Mouse (Mus musculus) hindbrain, embryonic 12.5 days (tissue): ENCODE results near the gene Slc35c1. TPM values are rescaled to one million over a fixed set of nuclear protein-coding genes. Genes with fewer than 3 reads are reported as not detected.

Source experiments
- ATAC-seq: fragments of 200-750 bp; cut with Nextera tagmentation; 2 replicates; pipeline ENCODE4 v1.8.0; 2017; ENCODE audit warnings: moderate TSS enrichment; ENCODE audit not compliant: low FRiP score
- H3K27ac ChIP-seq: fragments of 300-500 bp; sonication (generic); 2 replicates; pipeline ENCODE4 v1.5.1; 2016; ENCODE audit warnings: mild to moderate bottlenecking
- H3K27me3 ChIP-seq: fragments of 300-500 bp; sonication (generic); 2 replicates; pipeline ENCODE4 v1.6.1; 2016; ENCODE audit warnings: mild to moderate bottlenecking
- H3K36me3 ChIP-seq: fragments of 300-500 bp; sonication (generic); 2 replicates; pipeline ENCODE4 v1.6.1; 2016; ENCODE audit warnings: mild to moderate bottlenecking
- H3K4me1 ChIP-seq: fragments of 300-500 bp; sonication (generic); 2 replicates; pipeline ENCODE4 v1.6.1; 2016
- H3K4me2 ChIP-seq: fragments of 300-500 bp; sonication (generic); replicated peaks from 2 replicates; pipeline ENCODE4 v1.6.1; 2016; ENCODE audit warnings: mild to moderate bottlenecking
- H3K4me3 ChIP-seq: fragments of 300-500 bp; sonication (generic); 2 replicates; pipeline ENCODE4 v1.5.1; 2016; ENCODE audit warnings: mild to moderate bottlenecking
- H3K9ac ChIP-seq: fragments of 300-500 bp; sonication (generic); 2 replicates; pipeline ENCODE4 v1.6.1; 2016; ENCODE audit warnings: mild to moderate bottlenecking, moderate library complexity
- H3K9me3 ChIP-seq: fragments of 300-500 bp; sonication (generic); replicated peaks from 2 replicates; pipeline ENCODE4 v1.6.1; 2016; ENCODE audit warnings: mild to moderate bottlenecking
- WGBS: fragments of 180-500 bp; shearing (Covaris S2); methylation state at CpG from one replicate; pipeline ENCODE4 v1.1.7; 2016; 5-methylcytosine and 5-hydroxymethylcytosine counted together
- polyA plus RNA-seq: library from polyadenylated mRNA; unstranded; fragments of >200 nt; fragmentation: Nextera tagmentation; extraction: Ambion mirVana; gene quantifications from 2 replicates; pipeline ENCODE4 v1.2.1, GENCODE M21; 2016

Gene Slc35c1
- polyA plus RNA-seq, 1 experiment from 2014 or later: 11.9 TPM

DNA sequence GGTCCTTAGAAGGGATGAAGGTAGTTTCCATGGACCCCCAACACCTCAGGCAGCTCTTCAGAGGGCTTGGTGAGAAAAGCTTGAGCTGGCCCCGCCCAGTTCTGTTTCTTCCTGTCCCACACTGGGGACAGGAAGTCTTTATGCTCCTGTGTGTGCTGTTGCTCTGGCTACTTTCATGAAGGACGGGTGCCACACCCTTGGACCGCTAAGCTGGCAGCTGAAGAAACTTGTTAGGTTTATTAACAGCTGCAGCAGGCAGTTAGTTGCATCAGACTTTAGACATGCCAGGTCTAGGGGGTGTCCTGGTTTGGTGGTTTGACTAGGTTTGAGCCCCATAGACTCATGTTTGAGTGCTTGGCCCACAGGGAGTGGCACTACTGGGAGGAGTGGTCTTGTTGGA, 4.4 kb upstream of the Slc35c1 start:
- Histone ChIP-seq H3K4me3 (no peak overlapping the region), H3K9me3 (no peaks in the 10 kb centered on the region), H3K36me3 (no peaks in the 10 kb centered on the region), H3K4me2 (no peak overlapping the region), H3K9ac (no peak overlapping the region), H3K4me1 (peaks cover 3% of the 10 kb centered on the region; the same call in 1 of the 2 replicates), H3K27ac (no peak overlapping the region), H3K27me3 (peaks cover 25% of the 10 kb centered on the region)
- no peak for ATAC-seq
- WGBS: 75% methylated on average over 3 of the region's 3 CpGs

DNA sequence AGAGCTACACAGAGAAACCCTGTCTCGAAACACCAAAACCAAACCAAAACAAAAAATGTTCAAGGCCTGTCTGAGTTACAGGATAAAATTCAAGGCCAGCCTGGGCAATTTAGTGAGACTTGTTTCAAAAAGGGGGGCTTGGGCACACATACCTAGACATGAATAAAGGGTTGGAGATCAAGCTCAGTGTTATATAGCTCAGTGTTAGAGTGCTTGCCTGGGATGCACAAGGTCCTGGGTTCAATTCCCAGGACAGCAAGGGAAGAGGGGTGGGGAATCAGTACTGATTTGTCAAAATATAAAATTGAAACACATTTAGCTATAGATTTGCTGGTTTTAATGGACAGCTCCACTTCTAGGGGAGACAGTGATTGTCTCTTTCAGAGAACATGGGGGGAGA, 877 bp upstream of the Slc35c1 start:
- Histone ChIP-seq H3K36me3 (no peaks in the 10 kb centered on the region), H3K4me3 (no peak overlapping the region), H3K9me3 (no peaks in the 10 kb centered on the region), H3K4me1 (peaks cover 32% of the 10 kb centered on the region), H3K9ac (no peak overlapping the region), H3K4me2 (no peak overlapping the region), H3K27ac (no peak overlapping the region), H3K27me3 (peaks cover 25% of the 10 kb centered on the region)
- ATAC-seq: no peak
- 83% methylated on average over 1 of the region's 1 CpGs for WGBS

DNA sequence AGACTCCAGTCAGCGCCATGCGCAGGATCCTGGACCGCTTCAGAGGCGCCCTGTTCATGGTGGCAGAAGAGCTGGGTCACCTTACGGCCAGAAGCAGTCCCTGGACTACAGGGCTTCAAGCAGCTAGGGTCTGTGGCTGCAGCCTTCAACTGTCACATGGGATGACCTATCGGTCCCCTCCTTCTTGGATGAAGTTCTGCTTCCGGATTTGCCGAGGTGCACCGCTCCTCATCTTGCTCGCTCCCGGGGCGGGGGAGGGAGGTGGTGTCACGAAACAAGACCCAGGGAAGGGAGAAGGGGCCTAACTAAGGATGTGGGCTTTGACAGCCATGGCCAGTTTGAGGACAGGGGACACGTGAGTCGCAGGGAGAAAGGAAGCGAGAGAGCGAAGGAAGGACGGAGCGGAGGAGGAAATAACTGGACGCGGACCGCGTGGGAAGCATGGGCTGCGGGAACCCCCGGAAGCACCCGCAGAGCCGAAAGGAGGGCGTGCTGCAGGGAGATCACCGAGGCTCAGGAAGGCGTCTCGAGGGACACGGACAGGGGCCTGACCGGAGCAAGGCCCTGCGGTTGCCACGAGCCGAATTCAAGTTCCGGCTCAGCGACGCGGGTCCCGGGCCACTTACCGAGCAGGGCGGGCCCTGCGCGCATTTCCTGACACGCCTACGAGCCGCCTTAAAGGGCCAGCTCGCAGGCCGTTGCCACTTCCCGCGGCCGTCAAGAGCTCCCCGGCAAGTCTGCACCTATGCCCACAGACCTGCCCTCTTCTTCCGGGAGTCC, 1.0 kb downstream of the Slc35c1 start:
- under 1% methylated on average over 55 of the region's 55 CpGs for WGBS
- Histone ChIP-seq H3K36me3 (peaks cover 3% of the 10 kb centered on the region; the same call in 1 of the 2 replicates), H3K9me3 (no peaks in the 10 kb centered on the region), H3K4me1 (peaks cover 32% of the 10 kb centered on the region), H3K27ac (0 out of 2 replicates have a peak overlapping the region, but pooled peaks have one; percentile 30), H3K9ac (peak overlapping the region; percentile 73), H3K4me2 (peak overlapping the region; percentile 97), H3K4me3 (peak overlapping the region; percentile 80), H3K27me3 (peaks cover 25% of the 10 kb centered on the region)
- peak; percentile 83 for ATAC-seq

DNA sequence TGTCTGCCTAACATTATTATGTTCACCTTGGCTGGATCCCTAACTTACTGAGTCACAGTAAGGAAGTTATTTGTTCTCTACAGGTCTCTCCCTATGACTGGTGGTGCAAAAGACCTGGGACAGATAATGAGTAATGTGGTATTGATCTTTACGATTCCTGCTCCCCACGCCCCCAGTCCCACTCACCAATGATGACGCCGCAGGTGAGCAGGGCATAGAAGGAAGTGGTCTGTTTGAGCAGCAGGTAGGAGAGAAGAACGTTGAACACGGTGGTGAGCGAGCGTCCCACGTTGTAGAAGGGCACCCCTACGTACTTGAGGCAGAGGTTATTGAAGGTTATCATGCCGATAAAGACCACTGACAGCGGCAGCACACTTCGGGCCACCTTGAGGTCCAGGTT, 1.9 kb downstream of the Slc35c1 start:
- no peak overlapping the region for H3K27ac ChIP-seq
- H3K9me3 ChIP-seq: no peaks in the 10 kb centered on the region
- H3K4me2 ChIP-seq: peak overlapping the region; percentile 97
- 72% methylated on average over 13 of the region's 13 CpGs for WGBS
- peak overlapping the region; percentile 73 for H3K9ac ChIP-seq
- H3K27me3 ChIP-seq: peaks cover 25% of the 10 kb centered on the region
- H3K4me1 ChIP-seq: peaks cover 32% of the 10 kb centered on the region
- no peak for ATAC-seq
- peak overlapping the region; percentile 80 for H3K4me3 ChIP-seq
- peaks cover 9% of the 10 kb centered on the region for H3K36me3 ChIP-seq

DNA sequence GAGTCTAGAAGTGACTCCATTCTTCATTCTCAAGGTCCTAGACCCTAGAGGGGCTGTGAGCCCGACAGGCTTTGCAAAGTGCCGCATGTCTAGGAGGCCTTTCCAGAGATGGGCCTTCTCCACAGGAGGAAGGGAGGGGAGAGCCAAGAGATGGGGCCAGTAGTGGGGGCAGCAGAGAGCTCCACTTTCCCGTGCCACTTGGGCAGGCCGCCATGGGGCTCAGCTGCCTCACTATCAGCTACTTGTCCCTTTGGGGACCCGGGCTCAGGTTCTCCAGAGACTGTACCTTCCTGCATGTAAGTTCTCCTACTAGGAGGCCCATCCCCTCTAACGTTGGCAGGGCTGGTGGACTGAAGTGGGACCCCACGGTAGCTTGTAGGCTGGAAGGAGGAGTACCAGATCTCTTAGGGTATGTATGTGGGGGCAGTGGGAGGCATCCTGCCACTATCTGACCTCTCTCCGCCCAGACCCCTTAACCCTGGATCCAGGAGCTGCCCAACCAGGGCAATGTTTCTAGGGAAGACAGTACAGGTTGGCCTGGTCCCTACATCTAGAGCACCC, 3.3 kb downstream of the Slc35c1 start:
- Histone ChIP-seq H3K9me3 (no peaks in the 10 kb centered on the region), H3K27ac (no peak overlapping the region), H3K4me3 (no peak overlapping the region), H3K4me2 (0 out of 2 replicates have a peak overlapping the region, but pooled peaks have one; percentile 1), H3K27me3 (peaks cover 22% of the 10 kb centered on the region), H3K36me3 (peaks cover 13% of the 10 kb centered on the region), H3K9ac (0 out of 2 replicates have a peak overlapping the region, but pooled peaks have one; percentile 9), H3K4me1 (peaks cover 32% of the 10 kb centered on the region)
- 78% methylated on average over 8 of the region's 8 CpGs for WGBS
- ATAC-seq: no peak

DNA sequence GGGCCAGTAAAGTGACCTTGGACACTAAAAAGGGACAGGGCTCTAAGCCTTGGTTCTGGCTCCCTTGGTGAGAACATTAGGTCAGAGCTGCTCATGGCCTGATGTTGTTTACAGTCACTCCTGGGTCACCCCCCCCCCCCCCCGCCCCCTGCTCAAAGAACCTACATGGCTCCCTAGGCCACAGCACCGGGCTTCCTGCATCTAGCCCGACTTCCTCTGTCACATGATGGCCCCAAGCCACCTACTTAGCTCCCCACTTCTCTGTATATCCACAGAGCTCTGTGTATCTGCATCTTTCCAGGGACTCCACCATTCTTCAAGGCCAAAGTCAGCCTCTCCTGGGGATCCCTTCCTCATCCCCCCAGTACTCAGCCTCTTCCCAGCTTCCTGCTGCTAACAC, 4.6 kb downstream of the Slc35c1 start:
- no peak overlapping the region for H3K9ac ChIP-seq
- peaks cover 8% of the 10 kb centered on the region for H3K27me3 ChIP-seq
- peaks cover 32% of the 10 kb centered on the region for H3K4me1 ChIP-seq
- WGBS: 14% methylated on average over 1 of the region's 3 CpGs
- no peaks in the 10 kb centered on the region for H3K9me3 ChIP-seq
- H3K27ac ChIP-seq: no peak overlapping the region
- ATAC-seq: no peak
- H3K4me3 ChIP-seq: no peak overlapping the region
- no peak overlapping the region for H3K4me2 ChIP-seq
- H3K36me3 ChIP-seq: peaks cover 13% of the 10 kb centered on the region

DNA sequence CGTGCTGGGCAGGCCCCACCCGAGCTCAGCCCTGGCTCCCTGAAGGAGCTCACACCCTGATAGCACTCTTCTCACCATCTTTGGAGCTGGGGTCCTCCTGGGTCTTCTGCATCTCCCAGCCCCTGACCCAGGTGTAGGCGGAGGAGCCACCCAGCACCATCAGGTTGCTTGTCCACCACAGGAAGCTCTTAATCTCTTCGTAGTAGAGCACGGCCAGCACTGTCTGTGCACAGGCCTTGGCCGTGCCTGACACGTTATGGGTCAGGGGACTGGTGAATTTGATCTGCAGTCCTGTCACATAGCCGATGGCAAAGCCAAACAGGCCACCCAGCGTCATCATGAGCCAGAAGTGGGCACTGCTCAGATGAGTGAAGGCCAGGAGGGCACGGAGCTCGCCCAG, 6.2 kb downstream of the Slc35c1 start:
- 96% methylated on average over 11 of the region's 11 CpGs for WGBS
- no peak overlapping the region for H3K4me3 ChIP-seq
- H3K4me2 ChIP-seq: no peak overlapping the region
- H3K27me3 ChIP-seq: no peaks in the 10 kb centered on the region
- H3K9ac ChIP-seq: no peak overlapping the region
- H3K36me3 ChIP-seq: peaks cover 13% of the 10 kb centered on the region
- H3K4me1 ChIP-seq: peaks cover 30% of the 10 kb centered on the region
- H3K9me3 ChIP-seq: no peaks in the 10 kb centered on the region
- no peak for ATAC-seq
- no peak overlapping the region for H3K27ac ChIP-seq

DNA sequence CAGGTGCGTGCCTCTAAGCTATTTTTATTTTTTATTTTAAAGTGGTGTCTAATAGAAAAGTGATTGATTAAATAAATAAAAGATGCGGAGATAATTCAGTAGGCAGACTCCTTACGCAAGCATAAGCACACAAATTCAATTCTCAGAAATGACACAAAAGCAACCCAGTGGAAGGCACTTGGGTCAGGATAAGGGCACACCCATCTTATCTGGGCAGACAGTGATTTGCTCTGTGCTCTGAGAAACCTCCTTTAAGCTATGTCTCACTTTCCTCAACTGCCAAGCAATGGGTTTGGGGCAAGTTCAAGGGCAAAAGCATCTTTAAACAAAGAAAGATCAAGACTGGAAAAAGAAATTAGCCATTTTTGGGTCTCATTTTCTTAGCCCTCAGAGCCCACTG, 9.2 kb downstream of the Slc35c1 start:
- Histone ChIP-seq H3K27me3 (no peaks in the 10 kb centered on the region), H3K4me2 (no peak overlapping the region), H3K4me3 (no peak overlapping the region), H3K4me1 (peaks cover 2% of the 10 kb centered on the region; the same call in 1 of the 2 replicates), H3K9ac (no peak overlapping the region), H3K9me3 (no peaks in the 10 kb centered on the region), H3K36me3 (peaks cover 13% of the 10 kb centered on the region), H3K27ac (no peak overlapping the region)
- ATAC-seq: no peak
- WGBS: 93% methylated on average over 3 of the region's 3 CpGs

DNA sequence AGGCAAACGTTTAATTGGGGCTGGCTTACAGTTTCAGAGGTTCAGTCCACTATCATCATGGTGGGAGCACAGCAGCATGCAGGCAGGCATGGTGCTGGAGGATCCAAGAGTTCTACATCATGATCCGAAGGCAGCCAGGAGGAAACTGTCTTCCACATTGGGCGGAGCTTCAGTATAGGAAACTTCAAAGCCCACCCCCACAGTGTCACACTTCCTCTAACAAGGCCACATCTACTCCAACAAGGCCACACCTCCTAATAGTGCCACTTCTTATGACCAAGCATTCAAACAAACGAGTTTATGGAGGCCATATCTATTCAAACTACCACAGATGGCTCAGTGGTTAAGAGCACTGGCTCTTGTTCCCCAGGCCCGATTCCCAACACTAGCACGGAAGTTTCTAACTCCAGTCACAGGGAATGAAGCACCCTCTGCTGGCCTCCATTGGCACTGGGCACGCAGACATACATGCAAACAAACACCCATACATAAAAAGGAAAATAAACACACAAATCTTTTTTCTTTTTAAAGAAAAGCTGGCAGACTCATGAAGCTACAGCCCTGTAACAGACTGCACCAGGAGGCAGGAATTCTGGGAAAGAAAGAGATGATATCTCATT, 13.1 kb downstream of the Slc35c1 start:
- no peak overlapping the region for H3K4me3 ChIP-seq
- no peaks in the 10 kb centered on the region for H3K9me3 ChIP-seq
- H3K4me1 ChIP-seq: peaks cover 5% of the 10 kb centered on the region
- no peaks in the 10 kb centered on the region for H3K27me3 ChIP-seq
- H3K4me2 ChIP-seq: no peak overlapping the region
- H3K27ac ChIP-seq: no peak overlapping the region
- 73% methylated on average over 7 of the region's 7 CpGs for WGBS
- no peak overlapping the region for H3K9ac ChIP-seq
- no peak for ATAC-seq
- H3K36me3 ChIP-seq: no peaks in the 10 kb centered on the region

DNA sequence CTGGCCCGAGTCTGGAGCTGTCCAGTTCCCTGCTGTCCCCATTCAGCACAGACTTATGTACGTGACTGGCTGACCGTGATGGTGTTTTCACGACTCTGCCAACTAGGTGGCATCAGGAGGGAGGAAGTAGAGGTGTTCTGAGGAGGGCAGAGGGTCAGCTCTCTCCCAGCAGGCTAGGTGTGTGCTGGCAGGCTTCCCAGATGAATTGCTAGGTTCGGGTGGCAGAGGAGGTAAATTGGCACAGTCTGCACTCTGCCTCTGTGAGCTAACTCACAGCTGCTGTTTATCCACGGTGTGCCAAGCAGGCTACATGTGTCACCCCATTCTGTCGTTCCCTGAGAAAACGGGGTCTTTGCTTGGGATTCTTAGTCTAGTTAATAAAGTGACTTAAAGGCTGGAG, 13.7 kb downstream of the Slc35c1 start:
- WGBS: 77% methylated on average over 8 of the region's 8 CpGs
- Histone ChIP-seq H3K27ac (no peak overlapping the region), H3K9me3 (no peaks in the 10 kb centered on the region), H3K4me2 (no peak overlapping the region), H3K4me1 (peaks cover 5% of the 10 kb centered on the region; the same call in 1 of the 2 replicates), H3K9ac (no peak overlapping the region), H3K4me3 (no peak overlapping the region), H3K27me3 (no peaks in the 10 kb centered on the region), H3K36me3 (no peaks in the 10 kb centered on the region)
- no peak for ATAC-seq

DNA sequence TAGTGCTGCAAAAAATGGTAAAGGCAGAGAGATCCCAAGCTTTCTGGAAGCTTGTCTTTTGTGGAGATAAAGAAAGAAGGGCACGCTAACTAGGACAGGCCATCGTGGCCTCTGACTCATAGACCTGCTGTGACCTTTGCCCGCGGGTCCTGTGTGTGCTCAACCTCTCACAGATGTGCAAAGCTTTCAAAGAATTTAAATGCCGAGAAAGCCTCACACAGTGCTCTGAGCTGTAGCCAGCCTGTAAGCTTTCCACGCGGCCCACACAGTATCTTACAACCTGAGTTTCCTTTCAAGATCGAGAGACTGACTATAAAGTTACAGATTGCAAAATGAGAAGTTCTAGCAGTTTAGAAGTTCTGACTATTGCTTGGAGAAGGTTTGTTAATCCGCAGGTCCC, 14.4 kb downstream of the Slc35c1 start:
- ATAC-seq: no peak
- 37% methylated on average over 9 of the region's 9 CpGs for WGBS
- H3K27ac ChIP-seq: no peak overlapping the region

DNA sequence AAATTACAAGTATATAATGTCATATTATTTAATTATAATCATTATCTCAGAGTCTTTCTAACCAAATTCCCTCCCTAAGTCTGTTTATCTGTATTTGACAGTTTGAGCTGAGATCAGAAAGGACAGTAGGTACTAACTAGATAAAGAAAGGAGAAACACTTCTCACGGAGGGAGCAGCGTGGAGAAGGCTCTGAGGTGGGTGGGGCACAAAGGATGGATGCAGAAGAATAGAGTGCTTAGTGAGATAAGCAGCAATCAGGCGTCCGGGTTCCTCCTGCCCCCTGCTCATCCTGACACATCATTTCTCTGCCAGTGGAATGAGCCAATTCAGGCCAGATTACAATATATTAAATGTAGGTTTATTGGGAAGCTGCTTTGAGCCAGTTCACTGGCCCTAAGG, 16.0 kb downstream of the Slc35c1 start:
- no peak overlapping the region for H3K27ac ChIP-seq
- ATAC-seq: no peak
- H3K27me3 ChIP-seq: peaks cover 3% of the 10 kb centered on the region; the same call in 1 of the 2 replicates
- no peak overlapping the region for H3K4me2 ChIP-seq
- H3K4me1 ChIP-seq: peaks cover 3% of the 10 kb centered on the region; the same call in 1 of the 2 replicates
- H3K36me3 ChIP-seq: no peaks in the 10 kb centered on the region
- H3K9me3 ChIP-seq: no peaks in the 10 kb centered on the region
- 60% methylated on average over 4 of the region's 4 CpGs for WGBS
- no peak overlapping the region for H3K9ac ChIP-seq
- no peak overlapping the region for H3K4me3 ChIP-seq

More for the DNA sequence above, 14.4 kb downstream of the Slc35c1 start:
- Histone ChIP-seq H3K9ac (no peak overlapping the region; the same call in 1 of the 2 replicates), H3K27me3 (no peaks in the 10 kb centered on the region), H3K36me3 (no peaks in the 10 kb centered on the region), H3K9me3 (no peaks in the 10 kb centered on the region), H3K4me3 (no peak overlapping the region), H3K4me2 (no peak overlapping the region), H3K4me1 (peaks cover 5% of the 10 kb centered on the region; the same call in 1 of the 2 replicates)
